Mouse (Mus musculus) brain, adult 10 weeks (tissue): ENCODE data around the gene Zfp472. TPM values are rescaled to one million over a fixed set of nuclear protein-coding genes. Genes with fewer than 3 reads are reported as not detected.

Experiments
- polyA plus RNA-seq: library from polyadenylated mRNA; stranded (reverse); fragments of 350-450 nt; fragmentation: Illumina TruSeq; extraction: RNeasy Lipid Tissue Mini Kit (QIAGEN cat#74804); gene quantifications from one replicate; pipeline ENCODE4 v1.2.3, GENCODE M21; 2015; ENCODE audit warnings: low read depth, low replicate concordance

Zfp472 gene
- 5.9 TPM for polyA plus RNA-seq

DNA sequence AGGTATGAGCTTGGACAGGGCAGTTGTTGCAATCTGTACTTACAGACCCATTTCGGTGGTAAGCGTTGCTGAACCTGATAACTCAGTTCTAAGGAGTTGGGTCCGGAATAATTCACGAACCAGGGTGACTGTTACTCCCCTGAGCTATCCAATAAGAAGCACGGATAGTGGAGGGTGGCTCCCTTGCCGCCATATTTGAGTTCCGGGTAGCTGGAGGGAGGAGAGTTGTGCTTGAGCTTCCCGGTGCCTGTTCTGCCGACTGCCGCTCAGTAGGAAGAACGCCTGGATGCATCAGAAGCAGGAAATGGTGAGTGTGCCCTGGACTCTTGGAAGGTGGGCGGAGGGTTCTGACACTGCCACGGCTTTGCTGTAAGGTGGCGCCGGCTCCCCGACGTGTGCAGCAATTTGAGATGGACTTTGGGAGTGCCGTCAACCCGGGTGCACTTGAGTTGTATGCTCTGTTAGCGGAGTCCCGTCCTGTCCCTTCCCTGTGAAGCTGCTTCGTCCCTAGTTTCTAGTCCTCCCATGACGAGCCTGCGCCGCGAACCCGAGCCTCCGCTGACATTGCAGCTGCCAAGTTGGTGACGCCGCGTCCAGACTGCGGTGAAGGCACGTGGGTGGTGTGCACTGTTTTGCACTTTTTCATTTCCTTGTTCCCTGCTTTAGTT lies at the start of gene Zfp472:
Zfp472 (plus strand) TSS at position 192 of the 668 bp plus-strand sequence.

DNA sequence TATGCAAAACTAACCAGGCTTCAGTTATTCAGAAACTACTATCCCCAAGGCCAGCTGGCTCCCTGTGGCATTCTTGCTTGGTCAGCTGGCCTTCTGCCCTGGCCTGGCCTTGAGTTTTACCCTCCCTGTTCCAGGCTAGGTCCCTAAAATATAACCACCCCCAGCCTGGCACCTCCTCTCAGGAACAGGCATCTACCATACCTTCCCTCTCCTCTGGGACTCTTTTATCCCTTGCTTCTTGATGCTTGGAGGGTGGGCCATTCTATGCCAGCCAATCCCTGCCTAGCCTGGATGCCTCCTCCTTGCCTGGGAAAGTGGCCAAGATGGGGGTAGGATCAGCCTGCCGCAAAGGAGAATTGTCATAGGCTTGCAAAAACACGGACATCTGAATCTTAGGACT lies 48.5 kb upstream of the Zfp472 start, which contains the start of gene Cyp4f14:
Cyp4f14 (minus strand) TSS at position 212 of the 400 bp plus-strand sequence.

DNA sequence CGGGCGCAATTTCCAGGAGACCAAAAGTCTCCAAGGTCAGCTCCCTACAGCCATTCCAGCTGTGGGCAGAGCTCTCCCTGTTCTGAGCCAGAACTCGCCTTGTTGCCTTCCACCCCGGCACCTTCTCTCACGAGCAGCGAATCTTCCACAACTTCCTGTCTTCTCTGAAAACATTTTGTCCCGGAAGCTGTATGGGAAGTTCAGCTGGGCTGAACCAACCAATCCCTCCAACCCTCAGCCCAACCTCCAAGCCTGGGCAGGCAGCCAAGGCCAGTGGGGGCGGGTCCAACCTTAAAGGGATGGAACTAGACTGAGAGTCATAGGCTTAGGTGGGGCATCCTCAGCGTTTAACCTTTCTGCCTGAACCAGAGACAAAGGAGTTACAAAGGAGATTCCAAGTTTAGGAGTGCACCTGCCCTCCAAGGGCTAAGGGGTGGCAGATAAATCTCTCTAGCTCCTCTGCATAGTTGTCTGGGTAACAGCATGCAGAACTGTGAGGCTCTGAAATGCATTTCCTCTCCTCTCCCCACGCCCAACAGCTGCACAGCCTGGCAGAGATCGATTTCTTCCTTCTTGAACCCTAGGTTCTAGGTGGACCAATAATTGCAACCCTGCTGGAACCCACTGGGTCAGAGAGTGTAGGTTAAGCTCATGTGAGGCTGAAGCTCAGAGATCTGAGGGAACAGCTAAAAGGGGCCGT lies 18.2 kb upstream of the Zfp472 start, which contains the start of gene Cyp4f13:
Cyp4f13 (minus strand) TSS at position 188 of the 700 bp plus-strand sequence.

DNA sequence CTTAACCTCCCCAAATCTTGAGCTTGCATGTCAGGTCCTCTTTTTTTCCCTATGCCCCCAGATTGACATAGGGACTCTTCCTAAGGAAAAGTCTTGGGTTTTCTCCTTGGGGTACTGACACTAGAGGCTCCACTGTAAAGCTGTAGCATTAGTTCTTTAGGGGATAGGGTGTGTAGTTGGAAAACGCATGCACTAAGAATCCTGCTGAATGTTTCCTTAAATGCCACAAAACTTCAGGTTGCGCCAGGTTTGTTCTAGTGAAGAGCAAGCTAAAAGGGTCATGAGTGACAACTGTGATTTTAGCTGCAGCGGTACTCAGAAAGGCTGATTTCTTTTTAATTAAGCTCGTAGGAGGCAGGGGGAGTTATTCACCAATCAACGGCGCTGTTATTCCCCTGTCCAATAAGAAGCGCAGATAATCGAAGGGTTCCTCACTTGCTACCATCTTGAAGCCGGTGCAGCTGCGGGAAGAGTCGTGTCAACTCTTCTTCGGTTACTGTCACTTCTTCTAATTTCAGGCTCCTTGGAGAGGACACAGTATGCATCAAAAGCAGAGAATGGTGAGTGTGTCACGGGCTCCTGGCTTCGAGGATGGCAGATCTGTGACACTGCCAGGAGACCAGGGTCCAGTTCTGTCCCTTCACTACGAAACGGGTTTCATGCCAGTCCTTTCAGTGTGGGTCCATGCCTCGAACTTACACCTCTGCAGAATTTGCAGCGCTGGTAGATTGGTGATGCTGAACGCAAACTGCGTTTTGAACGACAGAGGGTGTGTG lies 27.3 kb downstream of the Zfp472 start, which contains the start of gene Zfp952:
Zfp952 (plus strand) TSS at position 431 of the 776 bp plus-strand sequence.

Other genes with a start within 250 kb of the Zfp472 start
- gene Zfp871, start 177.5 kb upstream of the Zfp472 start, polyA plus RNA-seq = 27.6 TPM
- 8.4 TPM for gene Zfp811, start 155.9 kb upstream of the Zfp472 start, polyA plus RNA-seq
- 14.9 TPM for gene Zfp799, start 135.6 kb upstream of the Zfp472 start, polyA plus RNA-seq
- gene Zfp870, start 74.2 kb upstream of the Zfp472 start, polyA plus RNA-seq = 6.4 TPM
- 9.5 TPM for gene Cyp4f14, start 48.5 kb upstream of the Zfp472 start, polyA plus RNA-seq
- 16.6 TPM for gene Cyp4f13, start 18.4 kb upstream of the Zfp472 start, polyA plus RNA-seq
- gene Zfp952, start 27.3 kb downstream of the Zfp472 start, polyA plus RNA-seq = 14.7 TPM
- 16.7 TPM for gene Zfp763, start 67.6 kb downstream of the Zfp472 start, polyA plus RNA-seq
- not detected for gene 4921501E09Rik, start 102.2 kb downstream of the Zfp472 start, polyA plus RNA-seq
- 14.2 TPM for gene Zfp563, start 123.5 kb downstream of the Zfp472 start, polyA plus RNA-seq
- gene Morc2b, start 173.9 kb downstream of the Zfp472 start, polyA plus RNA-seq = 3.5 TPM
- gene Olfr55, start 202.6 kb downstream of the Zfp472 start, polyA plus RNA-seq = not detected
- gene Olfr239, start 225.5 kb downstream of the Zfp472 start, polyA plus RNA-seq = not detected